Mouse (Mus musculus): ENCODE data around the gene Brd2.
"Not testable (repeated sequence)": the region's sequence is repeated elsewhere in the genome, so short reads cannot be mapped to it uniquely, and the experiment has no call there.

Brd2 gene

DNA sequence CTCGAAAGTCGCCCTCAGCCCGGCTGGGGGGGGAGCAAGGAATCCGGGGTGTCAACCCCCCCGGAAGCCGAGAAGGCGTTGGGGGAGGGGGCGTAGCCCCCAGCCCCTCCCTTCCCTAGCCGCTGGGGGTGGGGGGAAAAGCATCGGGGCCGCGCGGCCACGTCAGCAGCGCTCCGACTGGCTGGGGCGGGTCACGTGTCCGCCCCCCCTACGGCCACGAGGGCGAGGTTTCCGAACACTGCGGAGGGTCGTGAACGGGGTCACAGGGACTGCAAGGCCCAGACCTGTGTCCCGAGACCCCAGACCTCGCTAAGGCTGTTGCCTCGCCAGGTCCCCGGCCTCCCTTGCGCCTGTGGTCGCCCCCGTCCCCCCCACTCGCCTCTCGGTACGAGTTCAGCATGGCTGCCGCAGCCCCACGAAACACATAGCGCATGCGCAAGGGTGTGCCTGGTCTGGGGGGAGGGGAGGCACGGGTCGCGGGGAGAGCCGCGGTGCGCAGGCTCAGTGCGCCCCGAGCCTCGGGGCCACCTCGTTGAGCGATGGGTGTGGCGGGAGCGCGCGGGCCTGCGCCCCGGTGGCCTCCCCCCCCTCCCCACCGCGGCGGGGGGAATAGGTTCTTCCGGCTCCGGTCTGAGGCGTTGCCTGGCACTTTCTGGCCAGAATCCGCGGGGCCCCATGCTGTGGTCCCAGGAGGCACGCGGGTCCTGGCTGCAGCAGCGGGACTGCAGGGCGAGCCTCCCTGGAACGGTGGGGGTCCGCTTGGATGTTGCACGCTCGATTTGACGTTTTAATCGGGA is at the start of gene Brd2:
Gene Brd2 (minus strand): TSS at position 447 of the 797 bp plus-strand sequence.
- Histone ChIP-seq H3K36me3 (ENCODE audit: control insufficient read depth, insufficient read depth, low read length, poor library complexity, severe bottlenecking) (peaks cover 6% of the 10 kb centered on the region), H3K27me3 (ENCODE audit: control insufficient read depth, insufficient read depth, low read length, poor library complexity, severe bottlenecking) (no peaks in the 10 kb centered on the region)
- DNase-seq (ENCODE audit: low read depth, low spot score) = peak; percentile 98

GRCm38 (mm10) chr17:34170877-34171498 is 48.6 kb upstream of the Brd2 start:
- H3K27me3 ChIP-seq (ENCODE audit: control insufficient read depth, insufficient read depth, low read length, poor library complexity, severe bottlenecking) = no peaks in the 10 kb centered on the region
- DNase-seq (ENCODE audit: low read depth, low spot score) = peak; percentile 96
- no peaks in the 10 kb centered on the region for H3K36me3 ChIP-seq (ENCODE audit: control insufficient read depth, insufficient read depth, low read length, poor library complexity, severe bottlenecking)

GRCm38 (mm10) chr17:34170487-34170876 is 48.0 kb upstream of the Brd2 start:
- Histone ChIP-seq H3K36me3 (ENCODE audit: control insufficient read depth, insufficient read depth, low read length, poor library complexity, severe bottlenecking) (no peaks in the 10 kb centered on the region), H3K27me3 (ENCODE audit: control insufficient read depth, insufficient read depth, low read length, poor library complexity, severe bottlenecking) (no peaks in the 10 kb centered on the region)
- DNase-seq (ENCODE audit: low read depth, low spot score) = no peak

GRCm38 (mm10) chr17:34169279-34169678 is 46.8 kb upstream of the Brd2 start:
- DNase-seq (ENCODE audit: low read depth, low spot score) = peak; percentile 87
- Histone ChIP-seq H3K36me3 (ENCODE audit: control insufficient read depth, insufficient read depth, low read length, poor library complexity, severe bottlenecking) (no peaks in the 10 kb centered on the region), H3K27me3 (ENCODE audit: control insufficient read depth, insufficient read depth, low read length, poor library complexity, severe bottlenecking) (no peaks in the 10 kb centered on the region)

DNA sequence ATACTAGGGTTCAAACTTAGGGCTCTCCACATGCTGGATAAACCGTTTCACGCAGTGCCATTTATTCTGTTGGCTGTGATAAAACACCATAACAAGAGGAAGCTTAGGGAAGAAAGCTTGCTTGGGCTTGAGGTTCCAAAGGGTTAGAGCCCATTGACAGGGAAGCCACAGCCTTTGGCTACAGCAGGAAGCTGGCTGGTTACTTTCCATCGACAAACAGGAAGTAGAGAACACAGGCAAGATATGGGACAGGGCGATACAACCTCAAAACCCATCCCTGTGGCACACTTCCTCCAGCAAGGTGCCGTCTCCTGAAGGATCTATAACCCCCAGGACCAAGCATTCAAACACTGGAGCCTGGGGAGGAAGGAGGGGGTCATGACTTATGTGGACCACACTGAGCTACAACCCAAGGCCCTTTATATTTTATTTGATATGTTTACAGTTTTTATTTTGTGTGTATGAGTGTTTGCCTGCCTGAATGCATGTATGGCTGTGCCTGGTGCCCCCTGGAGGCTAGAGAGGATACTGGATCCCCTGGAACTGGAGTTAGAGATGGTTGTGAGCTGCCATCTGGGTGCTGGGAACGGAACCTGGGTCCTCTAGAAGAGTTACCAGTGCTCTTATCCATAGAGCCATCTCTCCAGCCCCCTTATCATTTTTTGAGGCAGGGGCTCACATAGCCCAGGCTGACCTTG is 42.7 kb upstream of the Brd2 start:
- DNase-seq (ENCODE audit: low read depth, low spot score) = peak; percentile 66
- peaks cover 10% of the 10 kb centered on the region for H3K36me3 ChIP-seq (ENCODE audit: control insufficient read depth, insufficient read depth, low read length, poor library complexity, severe bottlenecking)

GRCm38 (mm10) chr17:34164202-34164895 is 41.9 kb upstream of the Brd2 start:
- Histone ChIP-seq H3K27me3 (ENCODE audit: control insufficient read depth, insufficient read depth, low read length, poor library complexity, severe bottlenecking) (no peaks in the 10 kb centered on the region), H3K36me3 (ENCODE audit: control insufficient read depth, insufficient read depth, low read length, poor library complexity, severe bottlenecking) (peaks cover 16% of the 10 kb centered on the region)
- DNase-seq (ENCODE audit: low read depth, low spot score) = peak; percentile 64

More for the DNA sequence above, 42.7 kb upstream of the Brd2 start:
- H3K27me3 ChIP-seq (ENCODE audit: control insufficient read depth, insufficient read depth, low read length, poor library complexity, severe bottlenecking) = no peaks in the 10 kb centered on the region

DNA sequence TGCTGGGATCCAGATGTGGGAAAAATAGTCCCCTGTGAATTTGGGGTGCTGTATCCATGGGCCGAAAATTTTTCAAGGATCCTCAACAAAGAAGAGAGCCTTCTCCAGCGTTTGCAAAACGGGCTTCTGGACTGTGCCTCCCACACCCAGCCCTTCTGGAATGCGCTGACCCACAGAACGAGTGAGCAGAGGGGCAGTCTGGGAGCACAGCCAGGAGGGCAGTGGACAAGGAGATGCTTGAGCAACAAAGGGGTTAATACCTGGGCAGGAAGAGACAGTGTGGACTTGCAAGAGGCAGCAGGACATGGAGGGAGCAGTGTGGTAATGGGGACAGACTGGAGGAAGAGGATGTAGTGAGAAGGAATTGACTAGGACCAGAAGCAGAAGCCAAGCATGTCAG is 33.1 kb upstream of the Brd2 start:
- Histone ChIP-seq H3K27me3 (ENCODE audit: control insufficient read depth, insufficient read depth, low read length, poor library complexity, severe bottlenecking) (no peaks in the 10 kb centered on the region), H3K36me3 (ENCODE audit: control insufficient read depth, insufficient read depth, low read length, poor library complexity, severe bottlenecking) (peaks cover 50% of the 10 kb centered on the region)
- DNase-seq (ENCODE audit: low read depth, low spot score) = no peak

DNA sequence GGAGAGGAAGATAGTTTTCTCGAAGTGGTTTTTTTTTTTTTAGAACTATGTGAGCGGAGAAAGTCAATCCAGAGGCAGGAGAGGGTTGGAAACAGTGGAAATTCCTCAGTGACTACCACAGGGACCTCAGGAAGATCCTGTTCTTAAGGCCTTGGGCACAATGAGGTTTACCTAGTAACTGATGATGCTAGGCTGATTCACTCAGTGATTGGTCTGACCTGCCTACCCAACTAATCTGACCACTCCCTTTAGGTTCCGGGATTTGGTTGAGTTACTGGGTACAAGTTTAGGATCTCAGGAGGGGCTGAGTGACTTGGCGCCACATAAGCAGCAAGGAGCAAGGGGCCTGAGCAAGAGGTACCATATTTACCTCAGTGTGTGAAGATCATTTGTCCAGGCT is 30.5 kb upstream of the Brd2 start, which contains the start of gene H2-DMb1:
Gene H2-DMb1 (plus strand): TSS at position 150 of the 400 bp plus-strand sequence.
- DNase-seq (ENCODE audit: low read depth, low spot score) = peak; percentile 95
- Histone ChIP-seq H3K36me3 (ENCODE audit: control insufficient read depth, insufficient read depth, low read length, poor library complexity, severe bottlenecking) (peaks cover 40% of the 10 kb centered on the region), H3K27me3 (ENCODE audit: control insufficient read depth, insufficient read depth, low read length, poor library complexity, severe bottlenecking) (no peaks in the 10 kb centered on the region)

DNA sequence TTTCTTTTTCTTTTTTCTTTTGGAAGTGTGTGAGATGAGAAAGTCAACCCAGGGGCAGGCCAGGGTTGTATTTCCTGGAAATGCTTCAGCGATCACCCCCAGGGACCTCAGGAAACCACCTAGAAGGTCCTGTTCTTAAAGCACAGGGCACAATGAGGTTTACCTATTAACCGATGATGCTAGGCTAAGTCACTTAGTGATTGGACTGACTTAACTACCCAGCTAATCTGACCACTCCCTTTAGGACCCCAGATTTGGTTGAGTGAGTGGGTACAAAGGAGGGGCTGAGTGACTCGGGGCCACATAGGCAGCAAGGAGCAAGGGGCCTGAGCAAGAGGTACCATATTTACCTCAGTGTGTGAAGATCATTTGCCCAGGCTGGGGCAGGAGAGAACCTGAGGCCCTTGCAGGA is 22.5 kb upstream of the Brd2 start:
- Histone ChIP-seq H3K36me3 (ENCODE audit: control insufficient read depth, insufficient read depth, low read length, poor library complexity, severe bottlenecking) (peaks cover 14% of the 10 kb centered on the region), H3K27me3 (ENCODE audit: control insufficient read depth, insufficient read depth, low read length, poor library complexity, severe bottlenecking) (no peaks in the 10 kb centered on the region)
- peak; percentile 99 for DNase-seq (ENCODE audit: low read depth, low spot score)

- not testable (repeated sequence) for H3K27me3 ChIP-seq (ENCODE audit: control insufficient read depth, insufficient read depth, low read length, poor library complexity, severe bottlenecking); DNase-seq (ENCODE audit: low read depth, low spot score)
- H3K36me3 ChIP-seq (ENCODE audit: control insufficient read depth, insufficient read depth, low read length, poor library complexity, severe bottlenecking) = peaks cover 20% of the 10 kb centered on the region
These were observed 21.8 kb upstream of the Brd2 start for GRCm38 (mm10) chr17:34144221-34144620.

GRCm38 (mm10) chr17:34143461-34143860 is 21.0 kb upstream of the Brd2 start:
- DNase-seq (ENCODE audit: low read depth, low spot score) = no peak
- H3K27me3 ChIP-seq (ENCODE audit: control insufficient read depth, insufficient read depth, low read length, poor library complexity, severe bottlenecking) = no peaks in the 10 kb centered on the region

GRCm38 (mm10) chr17:34143033-34143432 is 20.6 kb upstream of the Brd2 start, which contains the start of gene H2-DMb2:
Gene H2-DMb2 (plus strand): TSS chr17:34143307.
- no peaks in the 10 kb centered on the region for H3K27me3 ChIP-seq (ENCODE audit: control insufficient read depth, insufficient read depth, low read length, poor library complexity, severe bottlenecking)
- DNase-seq (ENCODE audit: low read depth, low spot score) = peak; percentile 98

More at GRCm38 (mm10) chr17:34143461-34143860, 21.0 kb upstream of the Brd2 start:
- H3K36me3 ChIP-seq (ENCODE audit: control insufficient read depth, insufficient read depth, low read length, poor library complexity, severe bottlenecking) = peaks cover 21% of the 10 kb centered on the region

GRCm38 (mm10) chr17:34142456-34143010 is 20.1 kb upstream of the Brd2 start:
- H3K27me3 ChIP-seq (ENCODE audit: control insufficient read depth, insufficient read depth, low read length, poor library complexity, severe bottlenecking) = no peaks in the 10 kb centered on the region
- peaks cover 23% of the 10 kb centered on the region for H3K36me3 ChIP-seq (ENCODE audit: control insufficient read depth, insufficient read depth, low read length, poor library complexity, severe bottlenecking)
- DNase-seq (ENCODE audit: low read depth, low spot score) = no peak

More at GRCm38 (mm10) chr17:34143033-34143432, 20.6 kb upstream of the Brd2 start, which contains the start of gene H2-DMb2:
- H3K36me3 ChIP-seq (ENCODE audit: control insufficient read depth, insufficient read depth, low read length, poor library complexity, severe bottlenecking) = peaks cover 23% of the 10 kb centered on the region

DNA sequence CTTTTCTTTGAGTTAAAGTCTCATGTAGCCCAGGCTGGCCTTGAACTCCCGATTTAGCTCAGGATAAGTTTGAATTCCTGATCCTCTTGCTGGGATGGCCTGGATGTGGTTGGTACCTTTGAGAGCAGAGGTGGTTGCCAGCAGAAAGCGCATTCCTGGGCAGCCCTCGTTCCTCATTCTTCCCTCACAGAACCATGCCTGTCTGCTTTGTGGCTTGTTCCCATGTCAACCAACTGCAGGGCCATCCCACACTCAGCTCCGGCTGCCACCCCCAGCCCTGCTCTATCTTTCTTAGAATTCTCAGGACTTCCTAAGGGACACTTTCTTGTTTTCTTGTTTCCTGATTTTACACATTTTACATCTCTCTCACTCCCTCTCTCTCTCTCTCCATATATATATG is 19.0 kb upstream of the Brd2 start:
- H3K27me3 ChIP-seq (ENCODE audit: control insufficient read depth, insufficient read depth, low read length, poor library complexity, severe bottlenecking) = no peaks in the 10 kb centered on the region
- peaks cover 24% of the 10 kb centered on the region for H3K36me3 ChIP-seq (ENCODE audit: control insufficient read depth, insufficient read depth, low read length, poor library complexity, severe bottlenecking)
- no peak for DNase-seq (ENCODE audit: low read depth, low spot score)

All from splenic B cell, adult 2 months (primary cell).